Mouse (Mus musculus): ENCODE data around the gene Rgcc.

DNA sequence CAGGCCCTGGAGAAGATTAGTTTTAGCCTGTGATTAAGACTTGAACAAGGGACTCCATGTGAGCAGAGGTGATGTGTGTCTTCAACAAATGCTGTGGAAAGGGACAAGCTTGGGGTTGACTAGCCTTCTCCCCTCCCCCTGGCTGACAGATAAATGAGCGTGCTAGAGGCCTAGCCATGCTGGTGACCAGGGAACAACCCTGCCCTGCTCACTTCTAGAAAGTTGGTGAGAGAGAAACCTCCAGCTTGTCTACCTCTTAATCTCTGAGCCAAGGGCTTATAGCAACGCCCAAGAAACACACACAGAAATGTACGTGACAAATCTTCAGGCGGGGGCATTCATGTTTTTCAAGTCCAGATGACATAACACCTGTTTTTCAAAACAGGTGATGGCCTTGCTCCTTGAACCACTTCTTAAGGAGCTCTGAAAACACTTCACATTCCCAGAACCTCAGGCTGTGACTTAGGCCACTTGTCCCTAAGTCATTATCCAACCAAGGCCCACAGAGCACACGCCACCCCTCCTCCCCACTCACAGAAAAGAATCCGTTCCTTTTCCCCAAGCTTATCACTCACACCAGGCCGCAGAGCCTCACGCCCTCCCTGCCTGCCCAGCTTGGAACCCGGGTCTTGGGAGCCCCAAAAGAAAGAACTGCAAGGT is 19.4 kb downstream of the Rgcc start:
- TF ChIP-seq POLR2A (IDR thresholded peaks at IDR 0.05; ENCODE audit: insufficient read depth, low read depth, low read length) (no peak), CTCF (IDR thresholded peaks at IDR 0.05) (no peak), EP300 (IDR thresholded peaks at IDR 0.05; ENCODE audit: insufficient read depth, low read depth, low read length) (no peak)

All from heart, adult 2 months (tissue).